Mouse (Mus musculus) gonadal fat pad, adult 2 months (tissue): ENCODE measurements around the gene Clns1a. TPM values are rescaled to one million over a fixed set of nuclear protein-coding genes. Genes with fewer than 3 reads are reported as not detected.
A peak's percentile ranks its signal among the peaks of the same experiment; 100 is the strongest.

Experiments
- DNase-seq: peaks from one replicate; pipeline ENCODE4 v3.0.0-alpha.2; 2012; ENCODE audit warnings: low read depth
- polyA plus RNA-seq: library from polyadenylated mRNA; depleted of rRNA; stranded (reverse); fragments of >200 nt; gene quantifications from 2 replicates; pipeline ENCODE4 v1.2.3, GENCODE M21; 2012; rRNA removed

The Clns1a gene
- polyA plus RNA-seq: 32.8 and 39.1 TPM in 2 replicates

GRCm38 (mm10) chr7:97696506-97697254, at the start of gene Clns1a:
Clns1a (plus strand) TSS chr7:97696634.
- no peak for DNase-seq

GRCm38 (mm10) chr7:97647656-97648055, 48.8 kb upstream of the Clns1a start:
- DNase-seq: no peak

GRCm38 (mm10) chr7:97650729-97651128, 45.7 kb upstream of the Clns1a start:
- DNase-seq: no peak

- DNase-seq: no peak
These were observed 40.3 kb upstream of the Clns1a start for GRCm38 (mm10) chr7:97656144-97656543.

GRCm38 (mm10) chr7:97661634-97662033, 34.8 kb upstream of the Clns1a start:
- DNase-seq: no peak

- no peak for DNase-seq
These were observed 17.2 kb upstream of the Clns1a start for GRCm38 (mm10) chr7:97679239-97679638.

GRCm38 (mm10) chr7:97687831-97688230, 8.6 kb upstream of the Clns1a start:
- DNase-seq: no peak

- DNase-seq: no peak
These were observed 993 bp upstream of the Clns1a start for GRCm38 (mm10) chr7:97695441-97695840.

- DNase-seq: no peak
These were observed 315 bp upstream of the Clns1a start for GRCm38 (mm10) chr7:97696133-97696505.

- DNase-seq: no peak
These were observed 3.7 kb downstream of the Clns1a start for GRCm38 (mm10) chr7:97700173-97700572.

GRCm38 (mm10) chr7:97701106-97701505, 4.7 kb downstream of the Clns1a start:
- DNase-seq: peak; percentile 90

GRCm38 (mm10) chr7:97707123-97707522, 10.7 kb downstream of the Clns1a start:
- no peak for DNase-seq

GRCm38 (mm10) chr7:97707809-97708208, 11.4 kb downstream of the Clns1a start:
- DNase-seq: no peak

- DNase-seq: no peak
These were observed 12.8 kb downstream of the Clns1a start for GRCm38 (mm10) chr7:97709204-97709603.

- no peak for DNase-seq
These were observed 18.2 kb downstream of the Clns1a start for GRCm38 (mm10) chr7:97714651-97715050.

- DNase-seq: no peak
These were observed 20.9 kb downstream of the Clns1a start for GRCm38 (mm10) chr7:97717326-97717725.

GRCm38 (mm10) chr7:97719078-97719477, 22.6 kb downstream of the Clns1a start:
- DNase-seq: no peak

GRCm38 (mm10) chr7:97720109-97720508, 23.7 kb downstream of the Clns1a start:
- DNase-seq: no peak

- no peak for DNase-seq
These were observed 26.0 kb downstream of the Clns1a start for GRCm38 (mm10) chr7:97722278-97722918.

- no peak for DNase-seq
These were observed 27.5 kb downstream of the Clns1a start for GRCm38 (mm10) chr7:97723646-97724538.

GRCm38 (mm10) chr7:97725401-97725800, 29.0 kb downstream of the Clns1a start:
- DNase-seq: no peak

GRCm38 (mm10) chr7:97726080-97726479, 29.6 kb downstream of the Clns1a start:
- DNase-seq: no peak
